Mouse (Mus musculus) heart, adult 2 months (tissue): ENCODE measurements around the gene Tnnt1.

Experiments
- CTCF ChIP-seq: fragments of 200-600 bp; IDR thresholded peaks from 2 replicates; pipeline ENCODE4 v1.8.1; 2022; ENCODE audit warnings: antibody characterized with exemption, mild to moderate bottlenecking, moderate library complexity
- EP300 ChIP-seq: fragments of 200-500 bp; IDR thresholded peaks from 2 replicates; pipeline ENCODE4 v1.6.1; 2011; ENCODE audit warnings: low read depth, low read length, control low read depth; ENCODE audit not compliant: insufficient read depth
- POLR2A ChIP-seq: fragments of 200-500 bp; IDR thresholded peaks from 2 replicates; pipeline ENCODE4 v1.6.1; 2011; ENCODE audit warnings: mild to moderate bottlenecking, low read depth, low read length, control low read depth; ENCODE audit not compliant: insufficient read depth

- TF ChIP-seq CTCF = no peak
- no peak for TF ChIP-seq POLR2A
- no peak for TF ChIP-seq EP300
These were observed 25.8 kb upstream of the Tnnt1 start for GRCm38 (mm10) chr7:4542013-4542412.
